Mouse (Mus musculus) embryo, embryonic 9.5 days (tissue): ENCODE data around the gene 4932438H23Rik.
A peak's percentile ranks its signal among the peaks of the same experiment; 100 is the strongest.

Source experiments
- DNase-seq: peaks from one replicate; pipeline ENCODE4 v3.0.0-alpha.2; 2017; ENCODE audit errors: extremely low spot score

Gene 4932438H23Rik

DNA sequence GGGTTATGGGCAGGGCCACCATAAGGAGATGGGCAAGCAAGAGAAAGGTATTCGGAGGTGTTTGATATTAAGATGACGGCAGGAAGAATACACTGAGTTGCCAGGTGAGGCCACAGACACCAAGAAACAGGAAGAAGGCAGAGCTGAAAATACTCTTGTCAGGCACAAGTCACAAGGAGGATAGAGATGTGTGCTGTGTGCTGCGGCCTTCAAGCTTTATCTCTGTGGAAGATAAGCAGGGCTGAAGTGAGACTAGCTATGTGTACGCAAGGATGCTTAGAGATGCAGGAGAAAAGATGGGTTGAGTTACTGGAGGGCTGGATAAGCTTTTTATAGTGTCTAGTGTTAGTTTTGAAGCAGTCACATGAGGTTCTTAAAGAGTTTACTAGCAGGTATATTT, 37.7 kb downstream of the 4932438H23Rik start:
- no peak for DNase-seq

DNA sequence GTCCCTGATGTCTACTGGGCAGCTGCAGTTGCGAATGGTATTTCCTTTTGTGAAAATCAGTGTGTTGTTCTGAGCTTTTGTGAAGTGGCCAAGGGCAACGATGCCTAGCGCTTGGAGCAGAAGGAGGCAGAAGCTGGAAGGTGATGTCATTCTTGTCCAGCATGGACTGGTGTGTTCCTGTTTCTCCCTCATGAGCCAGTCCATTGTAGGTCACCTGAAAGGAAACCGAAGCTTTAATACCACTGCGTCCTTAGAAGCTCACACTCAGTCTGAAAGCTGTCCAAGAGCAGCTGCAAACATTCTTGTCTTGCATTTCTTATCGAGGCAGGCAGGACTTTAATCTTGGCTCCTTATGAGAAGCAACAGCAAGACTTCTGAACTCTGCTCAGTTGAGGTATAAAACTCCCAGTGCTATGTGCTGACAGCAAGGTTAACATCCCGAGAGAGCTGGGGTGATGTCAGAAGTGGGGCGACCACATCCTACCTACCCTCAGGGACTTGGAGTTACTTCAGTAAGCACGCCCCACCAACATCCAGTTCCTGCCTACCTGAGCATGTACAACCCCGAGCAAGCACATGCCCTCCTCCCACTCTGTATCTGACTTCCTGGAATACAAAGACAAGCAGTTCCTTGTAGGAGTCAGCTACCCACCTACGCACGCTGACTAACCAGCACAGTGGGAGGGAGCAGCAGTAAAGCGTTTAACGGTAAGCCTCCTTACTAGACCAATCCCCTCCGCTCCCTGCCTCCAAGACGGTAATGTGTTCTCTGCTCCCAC, 38.7 kb downstream of the 4932438H23Rik start:
- no peak for DNase-seq

DNA sequence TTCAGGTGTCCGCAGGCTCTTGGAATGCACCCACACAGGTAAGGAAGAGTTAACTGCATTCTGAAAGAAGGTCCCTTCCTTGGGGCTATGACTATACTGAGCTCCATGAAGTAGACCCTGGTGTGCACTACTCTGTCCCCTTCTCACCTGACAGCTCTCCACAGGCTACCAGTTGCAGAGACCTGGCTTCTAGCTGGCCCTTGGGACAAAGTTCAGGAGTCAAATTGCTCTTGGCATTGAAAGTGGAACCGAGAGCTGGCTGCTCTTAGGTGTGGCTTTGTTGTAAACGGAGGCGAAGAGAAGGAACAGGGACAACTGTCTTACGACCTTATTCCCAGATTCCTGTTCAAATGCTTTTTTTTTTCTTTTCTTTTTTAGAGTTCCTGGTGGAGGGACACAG, 39.8 kb downstream of the 4932438H23Rik start:
- no peak for DNase-seq

DNA sequence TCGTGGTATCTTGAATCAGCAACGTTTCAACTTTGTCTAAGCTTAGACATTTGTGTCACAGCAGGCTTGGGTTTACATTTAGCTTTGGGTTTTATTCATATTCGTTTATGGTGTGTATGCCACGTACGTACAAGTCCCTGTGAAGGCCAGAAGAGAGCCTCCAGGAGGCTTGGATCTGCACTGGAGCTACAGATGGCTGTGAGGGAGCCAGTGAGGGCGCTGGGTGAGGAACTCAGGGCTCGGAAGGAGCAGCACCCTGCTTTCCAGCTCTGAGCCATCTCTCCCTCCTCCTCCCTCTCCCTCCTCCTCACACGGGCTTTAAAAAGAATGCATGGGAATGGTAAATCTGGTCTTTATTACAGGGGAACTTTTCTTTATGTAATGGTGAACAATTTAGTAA, 41.3 kb downstream of the 4932438H23Rik start:
- no peak for DNase-seq

DNA sequence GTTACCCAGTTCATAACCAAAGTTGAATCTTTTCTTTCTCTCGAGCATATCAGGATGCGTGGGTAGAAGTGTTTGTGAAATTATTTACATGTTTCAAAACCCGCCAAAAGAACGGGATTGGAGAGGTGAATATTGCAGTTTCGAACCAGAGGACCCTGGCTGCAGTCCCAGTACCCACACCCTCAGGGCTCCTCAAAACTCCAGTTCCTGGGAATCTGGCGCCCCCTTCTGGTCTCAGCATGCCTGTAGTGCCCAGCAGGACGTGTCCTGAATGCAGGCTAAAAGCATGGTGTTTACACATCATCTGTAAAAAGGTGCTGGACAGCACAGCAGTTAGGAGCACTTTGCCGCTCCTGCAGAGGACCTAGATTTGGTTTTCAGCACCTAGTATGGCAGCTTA, 49.4 kb downstream of the 4932438H23Rik start:
- peak; percentile 54 for DNase-seq

DNA sequence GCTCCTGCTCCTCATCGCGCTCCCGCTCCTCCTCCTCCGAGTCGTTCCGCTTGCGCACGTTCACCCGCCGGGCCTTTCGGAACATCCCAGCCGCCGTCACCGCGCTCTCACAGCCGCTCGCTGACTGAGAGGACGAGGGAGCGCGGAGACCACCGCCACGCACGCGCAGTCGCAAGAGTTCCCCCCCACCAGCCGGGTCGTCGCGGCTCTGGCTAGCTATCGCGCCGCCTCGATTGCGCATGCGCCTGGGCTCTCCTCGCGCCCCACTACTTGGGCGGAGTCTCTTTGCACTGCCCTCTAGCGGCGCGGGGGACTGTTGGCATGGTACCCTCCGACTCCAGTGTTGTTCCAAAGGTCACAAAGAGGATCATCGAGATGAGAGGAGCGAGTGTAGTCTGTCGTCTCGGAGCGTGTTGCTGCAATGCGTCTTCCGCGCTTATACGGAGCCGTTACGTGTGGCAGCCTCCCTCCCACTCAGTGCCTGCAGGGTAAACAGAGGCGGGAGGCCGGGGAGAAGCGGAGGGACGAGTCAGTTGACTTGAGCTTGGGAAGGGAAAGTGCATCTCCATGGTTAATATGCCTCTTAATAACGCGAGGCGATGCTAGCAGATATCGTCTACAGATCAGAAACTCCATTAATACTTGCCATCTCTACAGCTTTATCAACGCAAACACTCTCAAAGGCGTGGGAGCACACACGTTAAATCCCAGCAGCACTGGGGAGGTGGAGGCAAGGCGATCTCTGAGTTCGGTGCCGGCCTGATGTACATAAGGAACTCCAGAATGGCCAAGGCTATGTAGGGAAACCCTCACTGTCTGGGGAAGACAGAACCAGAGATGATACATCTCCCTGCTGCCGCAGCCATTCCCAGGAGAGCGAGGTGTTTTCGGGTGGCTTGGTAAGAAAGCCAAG, 50.4 kb downstream of the 4932438H23Rik start, which contains the start of gene Paxbp1:
Gene Paxbp1 (minus strand): TSS at position 274 of the 913 bp plus-strand sequence.
- peak; percentile 99 for DNase-seq

DNA sequence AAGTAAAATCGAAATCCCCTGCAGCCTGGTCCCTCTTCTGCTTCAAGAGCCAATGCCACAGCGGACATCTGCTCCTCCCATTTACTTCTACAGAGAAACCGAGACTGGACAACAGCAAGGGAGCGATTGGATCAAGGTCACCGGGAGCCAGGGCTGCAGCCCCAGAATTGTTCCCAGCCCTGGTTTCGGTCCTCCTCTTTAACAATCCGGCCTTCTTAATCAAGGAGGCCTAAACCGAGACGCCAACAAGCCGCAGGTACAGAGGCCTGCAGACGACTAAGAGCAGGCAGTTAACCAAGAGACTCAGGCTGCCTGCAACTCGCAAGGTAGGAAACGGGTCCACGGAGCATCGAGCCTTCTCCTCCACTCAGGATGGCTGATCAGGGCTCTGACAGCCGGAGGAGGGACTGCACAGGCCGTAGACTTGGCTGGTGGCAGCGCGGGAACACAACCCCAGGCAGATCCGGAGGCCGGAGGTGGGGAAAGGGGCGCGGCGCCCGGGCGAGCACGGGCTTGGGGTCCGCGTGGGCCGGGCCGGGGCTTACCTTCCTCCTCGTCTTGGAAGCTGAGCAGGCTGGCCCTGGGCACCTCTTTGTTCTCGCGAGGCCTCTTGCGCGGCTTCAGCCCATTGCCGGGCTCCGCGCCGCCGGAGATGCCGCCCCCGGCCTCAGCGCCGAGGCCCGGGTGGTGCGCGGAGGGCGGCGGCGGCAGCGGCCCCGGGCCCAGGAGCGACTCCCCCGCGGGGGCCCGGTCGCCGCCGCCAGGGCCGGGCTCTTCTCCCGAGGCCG, 51.3 kb downstream of the 4932438H23Rik start:
- peak; percentile 63 for DNase-seq

DNA sequence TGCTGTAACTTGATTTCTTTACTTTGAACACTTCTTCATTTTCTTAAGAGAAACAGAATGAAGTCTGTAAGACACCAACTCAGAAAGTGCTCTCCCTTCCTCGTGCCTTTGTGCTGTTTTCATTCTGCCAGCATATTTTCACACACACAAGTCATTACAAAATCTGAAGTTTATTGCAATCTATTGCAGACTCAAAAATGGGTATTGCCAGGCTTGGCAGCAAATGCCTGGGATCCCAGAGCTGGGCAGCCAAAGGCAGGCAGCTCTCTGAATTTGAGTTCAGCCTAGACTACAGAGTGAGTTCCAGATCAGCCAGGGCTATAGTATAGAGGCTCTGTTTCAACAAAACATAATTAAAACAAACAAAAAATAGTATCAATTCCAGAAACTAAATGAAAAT, 52.3 kb downstream of the 4932438H23Rik start:
- no peak for DNase-seq

DNA sequence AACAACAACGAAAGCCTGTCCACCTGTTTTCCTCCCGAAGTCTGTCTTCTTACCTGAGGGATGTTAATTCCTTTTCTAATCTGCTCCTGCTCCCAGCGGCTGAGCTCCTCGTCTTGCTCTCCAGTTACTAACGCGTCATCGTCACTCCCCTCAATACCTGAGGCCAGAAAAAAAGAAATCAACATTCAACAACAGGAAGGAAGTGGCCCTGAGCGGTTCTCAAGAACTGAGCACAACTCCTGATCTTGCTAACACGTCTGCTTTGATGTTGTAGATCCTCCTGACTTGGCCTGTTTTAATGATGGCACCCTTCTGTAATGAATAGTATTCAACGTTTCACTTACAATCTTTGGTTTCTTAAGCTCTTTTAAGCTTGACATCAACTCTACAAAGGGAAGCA, 59.1 kb downstream of the 4932438H23Rik start:
- no peak for DNase-seq

DNA sequence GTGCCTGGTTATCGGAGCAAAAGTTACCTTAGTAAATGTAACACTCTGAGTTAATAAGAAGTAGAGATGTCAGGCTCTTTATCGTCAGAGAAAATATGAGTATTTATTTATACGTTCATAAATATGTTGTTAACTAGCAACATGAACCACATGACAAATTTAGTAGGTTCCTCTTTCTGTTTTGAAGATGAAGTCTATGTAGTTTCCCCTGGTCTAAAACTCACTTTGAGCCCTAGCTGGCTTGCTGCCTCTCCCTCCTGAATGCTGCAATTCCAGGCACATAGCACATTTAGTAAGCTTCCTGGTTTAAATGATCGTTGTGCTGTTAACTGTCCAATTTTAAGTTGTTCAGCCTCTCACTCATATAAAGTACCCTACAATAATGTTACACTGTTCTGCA, 64.2 kb downstream of the 4932438H23Rik start:
- DNase-seq, result no peak

DNA sequence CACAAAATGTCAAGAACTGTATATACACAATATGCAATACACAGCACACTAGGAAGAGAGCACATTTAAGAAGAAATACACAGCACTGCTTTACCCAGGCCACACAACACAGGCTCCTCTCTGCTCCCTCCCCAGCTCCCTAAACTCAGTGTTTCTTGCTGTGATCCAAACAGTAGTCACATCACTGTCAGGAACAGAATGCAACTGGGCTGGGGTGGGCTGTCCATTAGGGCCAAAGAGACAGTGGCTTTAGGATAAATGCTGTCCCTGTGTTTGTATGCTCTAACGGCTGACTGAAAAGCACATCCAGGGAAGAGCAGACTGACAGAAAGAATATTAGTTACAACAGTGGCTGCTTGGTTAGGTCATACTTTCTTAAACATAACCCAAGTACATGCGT, 65.0 kb downstream of the 4932438H23Rik start:
- no peak for DNase-seq

DNA sequence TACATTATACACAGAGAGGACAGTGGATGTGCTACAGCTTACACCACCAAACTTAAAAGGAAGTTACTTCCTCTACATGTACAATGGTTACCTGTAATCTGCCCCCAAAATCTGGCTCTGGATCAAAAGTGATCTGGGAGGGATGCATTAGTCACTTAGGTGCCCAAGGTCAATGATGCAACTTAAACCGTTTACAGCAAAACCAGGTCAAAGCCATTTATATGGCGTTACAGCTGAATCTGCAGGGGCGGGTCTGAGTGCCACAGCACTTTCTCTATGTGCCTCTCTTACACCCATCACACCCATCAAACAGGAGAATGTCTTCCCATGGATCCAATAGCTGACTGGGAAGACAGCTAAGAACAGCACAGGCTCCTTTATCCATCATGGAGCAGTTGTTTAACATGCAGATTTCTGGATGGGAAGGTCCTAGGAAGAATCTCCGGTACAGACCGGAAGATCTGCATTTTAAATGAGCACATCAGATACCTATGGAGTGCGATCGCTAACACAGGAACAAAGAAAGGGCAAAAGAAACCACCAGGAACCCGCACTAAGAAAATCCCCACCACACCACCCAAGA, 65.7 kb downstream of the 4932438H23Rik start:
- DNase-seq, result no peak

DNA sequence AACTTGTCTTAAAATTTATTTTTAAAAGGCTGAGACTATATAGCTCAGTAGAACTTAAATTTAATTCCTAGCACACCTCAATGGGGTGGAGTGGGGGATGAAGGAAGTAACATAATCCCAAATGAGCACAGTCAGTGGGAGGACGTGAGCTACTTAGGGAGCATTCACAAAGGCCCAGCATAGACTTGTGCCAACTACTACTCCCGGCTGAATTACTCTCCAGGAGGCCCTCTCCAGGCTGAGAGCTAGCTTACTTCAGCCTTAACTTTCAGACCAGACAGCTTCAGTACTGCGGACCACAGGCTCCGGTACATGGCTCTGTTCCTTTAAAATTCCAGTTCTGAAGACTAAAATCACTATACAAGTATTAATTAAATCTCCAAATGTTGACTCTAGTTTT, 68.6 kb downstream of the 4932438H23Rik start:
- no peak for DNase-seq

DNA sequence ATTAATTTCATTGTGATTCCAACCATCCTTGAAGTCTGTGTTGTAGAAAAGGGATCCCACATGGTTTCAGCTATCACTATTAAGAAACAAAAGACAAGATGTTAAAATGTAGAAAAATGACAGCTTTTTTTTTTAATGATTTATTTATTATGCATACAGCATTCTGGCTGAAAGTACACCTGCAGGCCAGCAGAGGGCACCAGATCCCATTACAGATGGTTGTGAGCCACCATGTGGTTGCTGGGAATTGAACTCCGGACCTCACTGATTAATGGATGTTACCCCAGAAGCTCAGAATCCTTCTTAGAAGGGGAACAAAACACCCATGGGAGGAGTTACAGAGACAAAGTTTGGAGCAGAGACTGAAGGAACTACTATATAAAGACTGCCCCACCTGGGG, 71.5 kb downstream of the 4932438H23Rik start:
- no peak for DNase-seq

DNA sequence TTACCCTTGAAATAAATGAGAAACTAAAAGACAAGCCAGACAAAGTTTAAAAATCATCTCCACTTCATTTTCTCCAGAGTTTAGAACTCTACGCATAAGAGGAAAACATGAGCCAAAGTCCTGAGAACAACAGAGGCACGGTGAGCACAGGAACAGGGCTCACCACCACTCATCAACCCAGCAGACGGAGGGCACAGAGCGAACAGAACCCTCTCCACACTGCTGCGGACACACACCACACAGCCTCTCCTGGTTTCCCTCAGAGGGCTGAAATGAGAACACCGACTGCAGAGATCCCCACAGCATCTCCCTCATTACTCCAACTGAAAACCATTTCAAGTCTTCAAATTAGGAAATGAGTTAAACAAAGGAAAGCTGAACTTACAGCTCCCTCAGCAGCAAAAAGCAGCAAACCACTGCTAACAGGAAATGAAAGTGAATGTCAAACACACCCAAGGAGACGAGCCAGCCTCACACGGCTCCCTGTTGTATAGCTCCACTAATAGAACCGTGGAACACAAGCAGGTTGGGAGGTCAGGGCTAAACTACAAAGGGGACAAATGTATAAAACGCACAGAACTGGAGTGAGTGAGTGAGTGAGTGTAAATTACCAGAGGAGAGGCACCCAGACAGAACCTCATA, 74.0 kb downstream of the 4932438H23Rik start:
- no peak for DNase-seq

DNA sequence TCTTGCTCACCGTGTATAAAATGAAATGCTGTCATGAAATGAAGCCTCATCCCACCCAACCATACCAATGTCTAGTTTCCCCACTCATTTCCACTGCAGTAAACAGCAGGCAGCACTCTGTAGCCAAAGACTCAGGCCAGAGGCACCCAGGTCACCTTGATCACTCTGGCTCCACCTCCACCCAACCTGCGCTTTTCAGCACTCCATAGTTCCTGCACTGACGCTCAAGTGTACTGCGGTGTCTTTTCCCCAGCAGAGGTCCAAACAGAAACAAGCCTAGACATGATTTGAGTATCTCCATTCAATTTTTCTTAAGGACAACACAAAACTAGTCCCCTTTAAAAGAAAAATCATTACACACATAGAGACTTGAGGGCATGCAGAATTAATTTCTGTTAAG, 75.4 kb downstream of the 4932438H23Rik start:
- DNase-seq, result no peak

DNA sequence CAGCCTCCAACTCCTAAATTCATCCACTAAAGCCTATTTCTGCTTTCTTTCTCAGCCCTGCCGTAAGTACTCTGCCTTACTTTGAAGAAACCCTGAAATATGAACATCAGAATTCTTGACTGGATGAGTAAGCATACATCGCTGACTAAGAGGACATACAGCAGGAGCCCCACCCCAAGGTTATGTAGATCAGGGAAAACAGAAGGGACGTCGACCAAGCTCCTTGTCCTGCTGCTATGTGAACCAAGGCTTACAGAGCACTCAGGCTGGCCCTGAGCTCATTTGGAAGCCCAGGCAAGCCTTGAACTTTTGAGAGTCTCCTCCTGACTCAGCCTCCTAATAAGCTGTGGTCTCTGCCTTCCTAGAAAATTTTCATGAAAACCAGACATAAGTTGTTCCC, 79.2 kb downstream of the 4932438H23Rik start:
- no peak for DNase-seq

DNA sequence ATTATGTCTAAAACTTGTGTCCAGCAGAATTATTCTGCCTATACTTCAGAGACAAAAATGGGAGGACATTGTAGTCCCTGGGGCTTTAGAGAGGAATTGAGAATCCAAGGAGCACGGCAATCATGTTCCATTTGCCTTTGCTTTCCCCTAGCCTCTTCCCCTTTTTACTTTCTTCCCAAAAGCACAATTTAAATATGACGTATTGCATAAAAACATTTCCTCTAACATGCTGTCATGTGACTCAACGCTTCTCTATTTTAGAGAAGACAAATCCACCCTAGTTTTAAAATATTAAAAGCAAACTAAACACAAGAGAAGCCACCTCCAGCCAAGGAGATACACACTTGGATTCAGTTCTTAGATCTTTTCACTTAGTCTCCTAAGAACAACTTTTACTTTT, 83.1 kb downstream of the 4932438H23Rik start:
- DNase-seq, result no peak

DNA sequence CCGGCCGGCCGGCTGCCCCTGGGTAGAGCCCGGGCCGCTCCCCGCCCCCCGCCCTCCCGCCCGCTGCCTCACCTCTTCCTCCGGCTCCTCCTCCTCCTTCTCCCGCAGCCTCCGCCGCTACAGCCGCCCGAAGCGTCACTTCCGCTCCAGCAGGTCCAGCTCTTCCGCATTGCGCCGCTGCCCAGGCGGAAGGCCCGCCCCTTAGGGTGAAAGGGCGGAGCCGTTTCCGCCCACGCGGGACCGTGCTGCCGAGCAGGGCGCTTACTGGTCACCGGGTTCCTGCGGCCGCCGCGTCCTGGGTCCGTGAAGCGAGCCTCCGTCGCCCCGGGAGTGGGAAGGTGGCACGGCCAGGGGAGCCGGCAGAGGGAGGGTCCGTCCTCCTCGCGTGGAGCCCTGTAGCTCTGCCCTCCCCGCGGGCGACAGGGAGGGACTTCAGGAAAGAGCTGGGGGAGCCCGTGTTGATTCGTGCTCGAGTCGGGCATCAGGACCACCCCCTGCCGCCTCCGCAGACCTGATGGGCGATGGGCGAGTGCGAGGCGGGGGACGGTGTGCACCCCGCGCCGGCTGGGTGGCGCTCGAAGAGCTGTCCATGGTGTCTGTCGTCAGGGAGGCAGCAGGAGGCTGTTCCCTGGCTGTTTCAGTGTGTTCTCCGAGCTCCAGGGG, 83.8 kb downstream of the 4932438H23Rik start, which contains the start of gene Synj1:
Gene Synj1 (minus strand): TSS at position 288 of the 663 bp plus-strand sequence.
- DNase-seq, result peak; percentile 90

DNA sequence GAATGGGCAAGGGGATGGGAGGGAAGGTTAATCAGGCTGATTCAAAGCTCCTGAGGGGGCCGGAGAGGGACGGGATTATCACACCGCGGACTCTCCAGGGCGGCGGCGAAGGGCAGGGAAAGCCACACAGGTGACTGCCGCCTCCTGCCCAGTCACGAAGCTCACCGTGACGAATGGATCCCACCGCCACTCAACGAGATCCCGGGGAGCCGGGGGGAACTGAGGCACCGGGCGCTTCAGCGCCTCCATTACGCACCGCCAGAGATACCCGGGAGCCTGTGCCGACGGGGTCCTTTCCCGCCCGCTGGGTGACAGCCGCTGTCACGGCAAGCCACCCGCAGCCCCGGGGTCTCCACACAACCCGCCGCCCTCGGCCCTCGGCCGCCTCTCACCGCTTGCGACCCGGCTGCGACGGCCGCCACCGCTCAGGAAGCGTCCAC, 84.3 kb downstream of the 4932438H23Rik start:
- DNase-seq, result no peak
